Mouse (Mus musculus) intestine, postnatal 0 days (tissue): ENCODE measurements around the gene Ifna6. TPM values are rescaled to one million over a fixed set of nuclear protein-coding genes. Genes with fewer than 3 reads are reported as not detected.
"Not testable (repeated sequence)": the region's sequence is repeated elsewhere in the genome, so short reads cannot be mapped to it uniquely, and the experiment has no call there.

Experiments
- ATAC-seq: fragments of 200-750 bp; cut with Nextera tagmentation; 2 replicates; pipeline ENCODE4 v1.8.0; 2017; ENCODE audit warnings: mild to moderate bottlenecking, moderate TSS enrichment, moderate library complexity
- H3K27ac ChIP-seq: fragments of 300-500 bp; sonication (generic); 2 replicates; pipeline ENCODE4 v1.5.1; 2014; ENCODE audit warnings: mild to moderate bottlenecking, low read depth, low read length, moderate library complexity
- H3K27me3 ChIP-seq: fragments of 300-500 bp; sonication (generic); replicated peaks from 2 replicates; pipeline ENCODE4 v1.6.1; 2014; ENCODE audit warnings: low read length, mixed read lengths; ENCODE audit not compliant: control insufficient read depth, insufficient read depth
- H3K36me3 ChIP-seq: fragments of 300-500 bp; sonication (generic); 2 replicates; pipeline ENCODE4 v1.6.1; 2014; ENCODE audit warnings: mild to moderate bottlenecking, moderate library complexity; ENCODE audit not compliant: control insufficient read depth, insufficient read depth
- H3K4me1 ChIP-seq: fragments of 300-500 bp; sonication (generic); replicated peaks from 2 replicates; pipeline ENCODE4 v1.6.1; 2014; ENCODE audit warnings: antibody characterized with exemption, low read length, mixed read lengths; ENCODE audit not compliant: control insufficient read depth, insufficient read depth
- H3K4me2 ChIP-seq: fragments of 300-500 bp; sonication (generic); replicated peaks from 2 replicates; pipeline ENCODE4 v1.6.1; 2014; ENCODE audit warnings: low read depth, mild to moderate bottlenecking, moderate library complexity
- H3K4me3 ChIP-seq: fragments of 300-500 bp; sonication (generic); 2 replicates; pipeline ENCODE4 v1.5.1; 2014; ENCODE audit warnings: low read depth, low read length
- H3K9ac ChIP-seq: fragments of 300-500 bp; sonication (generic); 2 replicates; pipeline ENCODE4 v1.6.1; 2014; ENCODE audit warnings: mild to moderate bottlenecking, low read depth, low read length
- H3K9me3 ChIP-seq: fragments of 300-500 bp; sonication (generic); 2 replicates; pipeline ENCODE4 v1.6.1; 2016; ENCODE audit warnings: mixed run types; ENCODE audit not compliant: control insufficient read depth
- CTCF ChIP-seq: sonication (generic); IDR thresholded peaks from 2 replicates; pipeline ENCODE4 v1.5.1; 2016; ENCODE audit warnings: low read depth, mild to moderate bottlenecking, control low read depth, antibody characterized with exemption, moderate library complexity
- WGBS: fragments of 180-500 bp; shearing (Covaris S2); extraction: QIAGEN DNeasy Blood & Tissue Kit; methylation state at CpG from one replicate; pipeline ENCODE4 v1.1.7; 2014; 5-methylcytosine and 5-hydroxymethylcytosine counted together
- polyA plus RNA-seq: library from polyadenylated mRNA; unstranded; fragments of >200 nt; fragmentation: Nextera tagmentation; extraction: Ambion mirVana; gene quantifications from 2 replicates; pipeline ENCODE4 v1.2.1, GENCODE M21; 2015

Ifna6 gene
- polyA plus RNA-seq, 1 experiment from 2014 or later: not detected

DNA sequence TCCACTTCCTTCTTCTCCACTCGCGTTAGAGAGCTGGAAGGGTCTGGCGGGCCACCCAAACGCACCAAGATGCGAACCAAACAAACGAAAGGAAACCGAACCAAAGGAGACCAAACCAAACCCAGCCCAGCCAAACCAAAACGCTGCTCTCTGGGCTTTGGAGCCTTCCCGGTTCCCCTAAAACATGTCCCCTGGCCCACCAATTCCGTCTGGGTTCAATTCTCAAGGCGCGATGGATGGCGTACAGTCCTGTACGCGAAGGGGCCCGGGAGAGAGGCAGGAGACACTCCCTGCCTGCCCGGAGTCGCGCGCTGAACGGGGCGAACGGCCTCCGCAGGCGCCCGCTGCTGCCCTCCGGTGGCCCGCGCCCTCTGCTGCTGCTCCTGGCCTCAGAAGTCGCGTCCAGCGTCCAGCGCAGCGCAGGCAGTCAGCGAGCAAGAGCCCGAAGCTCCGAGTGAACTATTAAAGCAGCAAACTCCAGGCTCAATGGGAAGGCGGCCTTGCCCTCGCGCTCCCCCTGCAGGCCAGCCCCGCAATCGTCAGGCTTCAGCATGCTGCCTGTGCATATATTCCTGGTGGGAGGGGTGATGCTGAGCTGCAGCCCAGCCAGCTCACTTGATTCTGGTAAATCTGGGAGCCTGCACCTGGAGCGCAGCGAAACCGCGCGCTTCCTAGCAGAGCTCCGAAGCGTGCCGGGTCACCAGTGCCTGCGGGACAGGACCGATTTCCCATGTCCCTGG, 33.1 kb upstream of the Ifna6 start, which contains the start of gene Gm13275:
Gene Gm13275, plus strand, starts transcription at position 552 of the 740 bp plus-strand sequence.
- WGBS: 0% methylated on average over 13 of the region's 52 CpGs
- H3K4me1 ChIP-seq, H3K27ac ChIP-seq, ATAC-seq, H3K27me3 ChIP-seq, H3K4me2 ChIP-seq, H3K9ac ChIP-seq, H3K36me3 ChIP-seq, H3K4me3 ChIP-seq, H3K9me3 ChIP-seq: not testable (repeated sequence)
- TF ChIP-seq CTCF: peak; percentile 42

DNA sequence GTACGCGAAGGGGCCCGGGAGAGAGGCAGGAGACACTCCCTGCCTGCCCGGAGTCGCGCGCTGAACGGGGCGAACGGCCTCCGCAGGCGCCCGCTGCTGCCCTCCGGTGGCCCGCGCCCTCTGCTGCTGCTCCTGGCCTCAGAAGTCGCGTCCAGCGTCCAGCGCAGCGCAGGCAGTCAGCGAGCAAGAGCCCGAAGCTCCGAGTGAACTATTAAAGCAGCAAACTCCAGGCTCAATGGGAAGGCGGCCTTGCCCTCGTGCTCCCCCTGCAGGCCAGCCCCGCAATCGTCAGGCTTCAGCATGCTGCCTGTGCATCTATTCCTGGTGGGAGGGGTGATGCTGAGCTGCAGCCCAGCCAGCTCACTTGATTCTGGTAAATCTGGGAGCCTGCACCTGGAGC, 30.1 kb upstream of the Ifna6 start, which contains the start of gene Gm13279:
Gene Gm13279, plus strand, starts transcription at position 301 of the 400 bp plus-strand sequence.
- not testable (repeated sequence) for ATAC-seq, H3K4me1 ChIP-seq, H3K4me3 ChIP-seq, H3K4me2 ChIP-seq, H3K27me3 ChIP-seq, H3K9me3 ChIP-seq, H3K27ac ChIP-seq, H3K9ac ChIP-seq, H3K36me3 ChIP-seq
- no CpG with 5 or more reads among the region's 28 CpGs for WGBS

DNA sequence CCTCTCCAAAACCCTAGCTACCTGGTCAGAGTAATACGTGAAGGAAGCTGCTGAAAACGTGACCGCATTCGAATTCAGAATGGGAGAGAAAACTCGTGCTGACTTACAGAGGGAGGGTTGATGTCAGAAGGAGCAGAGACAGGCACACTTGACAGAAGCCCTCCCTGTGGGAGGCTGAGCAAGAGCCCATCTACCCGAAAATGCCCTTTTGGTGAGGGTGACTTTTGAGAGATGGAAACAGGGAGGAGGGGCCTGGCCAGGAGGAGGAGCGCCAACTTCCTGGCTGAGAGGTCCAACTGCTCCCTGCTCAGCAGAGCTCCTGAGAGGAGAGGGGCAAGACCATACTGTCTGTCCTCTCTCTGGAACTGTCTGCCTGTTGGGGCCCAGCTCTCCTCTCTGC, 27.9 kb upstream of the Ifna6 start, which contains the start of gene Gm13285:
Gene Gm13285, plus strand, starts transcription at position 301 of the 400 bp plus-strand sequence.
- H3K4me2 ChIP-seq, ATAC-seq, H3K36me3 ChIP-seq, H3K4me1 ChIP-seq, H3K27ac ChIP-seq, H3K4me3 ChIP-seq, H3K27me3 ChIP-seq, H3K9me3 ChIP-seq, H3K9ac ChIP-seq: not testable (repeated sequence)
- WGBS: 0% methylated on average over 2 of the region's 7 CpGs

DNA sequence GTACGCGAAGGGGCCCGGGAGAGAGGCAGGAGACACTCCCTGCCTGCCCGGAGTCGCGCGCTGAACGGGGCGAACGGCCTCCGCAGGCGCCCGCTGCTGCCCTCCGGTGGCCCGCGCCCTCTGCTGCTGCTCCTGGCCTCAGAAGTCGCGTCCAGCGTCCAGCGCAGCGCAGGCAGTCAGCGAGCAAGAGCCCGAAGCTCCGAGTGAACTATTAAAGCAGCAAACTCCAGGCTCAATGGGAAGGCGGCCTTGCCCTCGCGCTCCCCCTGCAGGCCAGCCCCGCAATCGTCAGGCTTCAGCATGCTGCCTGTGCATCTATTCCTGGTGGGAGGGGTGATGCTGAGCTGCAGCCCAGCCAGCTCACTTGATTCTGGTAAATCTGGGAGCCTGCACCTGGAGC, 24.3 kb upstream of the Ifna6 start, which contains the start of gene Gm13287:
Gene Gm13287, plus strand, starts transcription at position 301 of the 400 bp plus-strand sequence.
- H3K27ac ChIP-seq, H3K4me3 ChIP-seq, H3K9ac ChIP-seq, H3K36me3 ChIP-seq, H3K4me2 ChIP-seq, H3K27me3 ChIP-seq, H3K9me3 ChIP-seq, H3K4me1 ChIP-seq, ATAC-seq: not testable (repeated sequence)
- no CpG with 5 or more reads among the region's 29 CpGs for WGBS

DNA sequence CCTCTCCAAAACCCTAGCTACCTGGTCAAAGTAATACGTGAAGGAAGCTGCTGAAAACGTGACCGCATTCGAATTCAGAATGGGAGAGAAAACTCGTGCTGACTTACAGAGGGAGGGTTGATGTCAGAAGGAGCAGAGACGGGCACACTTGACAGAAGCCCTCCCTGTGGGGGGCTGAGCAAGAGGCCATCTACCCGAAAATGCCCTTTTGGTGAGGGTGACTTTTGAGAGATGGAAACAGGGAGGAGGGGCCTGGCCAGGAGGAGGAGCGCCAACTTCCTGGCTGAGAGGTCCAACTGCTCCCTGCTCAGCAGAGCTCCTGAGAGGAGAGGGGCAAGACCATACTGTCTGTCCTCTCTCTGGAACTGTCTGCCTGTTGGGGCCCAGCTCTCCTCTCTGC, 22.0 kb upstream of the Ifna6 start, which contains the start of gene Gm13288:
Gene Gm13288, plus strand, starts transcription at position 301 of the 400 bp plus-strand sequence.
- not testable (repeated sequence) for H3K27me3 ChIP-seq, ATAC-seq, H3K4me1 ChIP-seq, H3K4me2 ChIP-seq, H3K4me3 ChIP-seq, H3K9me3 ChIP-seq, H3K9ac ChIP-seq, H3K27ac ChIP-seq, H3K36me3 ChIP-seq
- WGBS: no CpG with 5 or more reads among the region's 8 CpGs

DNA sequence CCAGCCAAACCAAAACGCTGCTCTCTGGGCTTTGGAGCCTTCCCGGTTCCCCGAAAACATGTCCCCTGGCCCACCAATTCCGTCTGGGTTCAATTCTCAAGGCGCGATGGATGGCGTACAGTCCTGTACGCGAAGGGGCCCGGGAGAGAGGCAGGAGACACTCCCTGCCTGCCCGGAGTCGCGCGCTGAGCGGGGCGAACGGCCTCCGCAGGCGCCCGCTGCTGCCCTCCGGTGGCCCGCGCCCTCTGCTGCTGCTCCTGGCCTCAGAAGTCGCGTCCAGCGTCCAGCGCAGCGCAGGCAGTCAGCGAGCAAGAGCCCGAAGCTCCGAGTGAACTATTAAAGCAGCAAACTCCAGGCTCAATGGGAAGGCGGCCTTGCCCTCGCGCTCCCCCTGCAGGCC, 21.5 kb upstream of the Ifna6 start:
- not testable (repeated sequence) for H3K4me2 ChIP-seq

More for the DNA sequence above, 21.5 kb upstream of the Ifna6 start:
- no CpG with 5 or more reads among the region's 34 CpGs for WGBS
- ATAC-seq, H3K4me3 ChIP-seq, H3K27ac ChIP-seq, H3K4me1 ChIP-seq, H3K9me3 ChIP-seq, H3K27me3 ChIP-seq, H3K9ac ChIP-seq, H3K36me3 ChIP-seq: not testable (repeated sequence)
- TF ChIP-seq CTCF: peak; percentile 53
